Mouse (Mus musculus): ENCODE data around the gene Copb2.

DNA sequence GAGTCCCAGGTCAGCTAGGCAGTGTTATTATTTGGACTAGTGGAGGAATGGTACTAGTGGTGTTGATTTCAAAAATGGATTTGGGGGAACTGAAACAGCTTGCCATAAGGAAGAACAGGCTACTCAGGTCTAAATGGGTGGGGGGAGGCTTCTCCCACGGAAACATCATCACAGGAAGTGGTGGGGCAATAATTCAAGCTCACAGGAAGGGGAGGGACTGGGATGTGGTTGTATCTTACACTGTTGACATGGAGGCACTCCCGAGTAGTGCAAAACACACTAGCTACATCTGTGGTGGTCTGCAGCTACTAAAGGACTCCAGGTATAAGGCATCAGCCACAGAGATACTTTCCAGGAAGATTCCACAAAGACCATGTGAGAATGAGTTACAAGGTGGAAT, 39.6 kb upstream of the Copb2 start:
- TF ChIP-seq CTCF (IDR thresholded peaks at IDR 0.05; ENCODE audit: low read depth, low read length) (no peak), POLR2A (IDR thresholded peaks at IDR 0.05; ENCODE audit: extremely low read depth, insufficient read depth, low read length) (no peak)
